Mouse (Mus musculus) embryonic fibroblast, embryonic 13.5 days (primary cell): ENCODE results near the gene Prickle1.

Source experiments
- CTCF ChIP-seq: IDR thresholded peaks from 2 replicates; pipeline ENCODE4 v1.5.1; 2011; ENCODE audit warnings: mild to moderate bottlenecking, control low read depth, low read length, moderate library complexity, borderline replicate concordance; ENCODE audit not compliant: insufficient read depth
- POLR2A ChIP-seq: IDR thresholded peaks from 2 replicates; pipeline ENCODE4 v1.6.1; 2011; ENCODE audit warnings: low read depth, mild to moderate bottlenecking, control low read depth, low read length, moderate library complexity

- TF ChIP-seq CTCF (no peak), POLR2A (no peak)
Measured at GRCm38 (mm10) chr15:93485252-93485651, 110.4 kb downstream of the Prickle1 start.
